26 mouse cellular contexts compared by ENCODE assay signal in the genomic region with DNA sequence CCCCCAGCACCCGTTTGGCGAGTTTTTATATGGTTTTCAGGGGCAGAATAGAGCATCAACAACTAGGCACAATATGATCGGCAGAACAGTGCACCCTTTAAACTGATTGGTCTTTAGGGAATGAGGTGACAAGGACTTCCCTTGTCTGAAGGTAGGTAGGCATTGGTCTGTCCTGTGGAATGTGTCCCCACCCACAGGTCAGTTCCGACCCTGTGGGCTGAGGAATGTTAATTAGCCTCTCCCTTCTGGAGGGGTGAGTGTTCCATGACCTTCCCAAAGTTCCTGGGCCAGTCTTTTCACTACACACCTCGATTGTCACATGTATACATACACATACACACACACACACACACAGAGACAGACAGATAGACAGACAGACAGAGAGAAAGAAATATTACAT.
"Had no signal": no experiment of that assay in that cellular context is flagged by ENCODE, and none has a peak within 500 bp of the region (broad histone marks: within the 10 kb centered on the region; RNA-seq: fewer than 3 reads in every experiment).

No protein-coding gene starts in this region.

- H3K4me3 ChIP-seq: gastrocnemius, adult 2 months; heart, adult 2 months; heart, embryonic 10.5 days; heart, embryonic 12.5 days; hindbrain, embryonic 10.5 days; hindbrain, embryonic 12.5 days; intestine, embryonic 15.5 days; layer of hippocampus, adult 2 months; left cerebral cortex, adult 2 months; limb, embryonic 13.5 days; limb, embryonic 15.5 days; liver, embryonic 12.5 days had no signal

- H3K4me2 ChIP-seq: heart, embryonic 12.5 days; hindbrain, embryonic 12.5 days; hindbrain, embryonic 14.5 days; intestine, embryonic 15.5 days; limb, embryonic 13.5 days; limb, embryonic 15.5 days; liver, embryonic 12.5 days had no signal

- H3K4me1 ChIP-seq: hindbrain, embryonic 12.5 days; intestine, embryonic 15.5 days; limb, embryonic 15.5 days; liver, embryonic 12.5 days had no signal

- H3K27ac ChIP-seq: gastrocnemius, adult 2 months; heart, adult 2 months; heart, embryonic 10.5 days; hindbrain, embryonic 10.5 days; hindbrain, embryonic 12.5 days; hindbrain, embryonic 14.5 days; intestine, embryonic 15.5 days; kidney, postnatal 0 days; layer of hippocampus, adult 2 months; left cerebral cortex, adult 2 months; limb, embryonic 13.5 days; limb, embryonic 15.5 days; liver, embryonic 12.5 days; liver, embryonic 14.5 days had no signal

- H3K36me3 ChIP-seq: heart, embryonic 10.5 days; heart, embryonic 12.5 days; hindbrain, embryonic 10.5 days; hindbrain, embryonic 12.5 days; intestine, embryonic 15.5 days; limb, embryonic 13.5 days; limb, embryonic 15.5 days; liver, embryonic 12.5 days had no signal

- ATAC-seq: hindbrain, embryonic 16.5 days; inflammation-experienced regulatory T-cells, adult 6 months; intestine, embryonic 15.5 days; intestine, postnatal 0 days; liver, embryonic 12.5 days had no signal

- H3K9me3 ChIP-seq: heart, embryonic 10.5 days; heart, embryonic 12.5 days; hindbrain, embryonic 10.5 days; hindbrain, embryonic 12.5 days; intestine, embryonic 15.5 days; limb, embryonic 13.5 days; limb, embryonic 15.5 days; liver, embryonic 12.5 days had no signal

- H3K27me3 ChIP-seq: heart, embryonic 12.5 days; hindbrain, embryonic 12.5 days; intestine, embryonic 15.5 days; limb, embryonic 13.5 days; limb, embryonic 15.5 days; liver, embryonic 12.5 days had no signal

- DNase-seq: gastrocnemius, adult 2 months; gastrocnemius, postnatal 10 days; gastrocnemius, postnatal 25 days; heart, adult 2 months; heart, postnatal 10 days; heart, postnatal 4 days; kidney, adult 18-20 months; kidney, adult 8-10 months; kidney, postnatal 36 days; left cerebral cortex, postnatal 4 days had no signal

- H3K9ac ChIP-seq: heart, embryonic 12.5 days; hindbrain, embryonic 12.5 days; hindbrain, embryonic 14.5 days; intestine, embryonic 15.5 days; limb, embryonic 13.5 days; limb, embryonic 15.5 days; liver, embryonic 12.5 days; liver, embryonic 14.5 days had no signal
